Mouse (Mus musculus) layer of hippocampus, postnatal 25 days (tissue): ENCODE results near the gene Ric8a. TPM values are rescaled to one million over a fixed set of nuclear protein-coding genes. Genes with fewer than 3 reads are reported as not detected.
A peak's percentile ranks its signal among the peaks of the same experiment; 100 is the strongest.

ENCODE experiments used
- DNase-seq, 2 experiments: peaks; one replicate each; pipeline ENCODE4 v3.0.0; 2022; ENCODE audit warnings: mixed read lengths in 2 of 2, low spot score in 1 of 2; ENCODE audit errors: extremely low spot score in 1 of 2
- total RNA-seq, 2 experiments: library from RNA; stranded (reverse); gene quantifications; 2 replicates each; pipeline ENCODE4 v1.2.3; 2021

Gene Ric8a
- total RNA-seq, 2 experiments from 2014 or later = 79.1 to 86.5 TPM

DNA sequence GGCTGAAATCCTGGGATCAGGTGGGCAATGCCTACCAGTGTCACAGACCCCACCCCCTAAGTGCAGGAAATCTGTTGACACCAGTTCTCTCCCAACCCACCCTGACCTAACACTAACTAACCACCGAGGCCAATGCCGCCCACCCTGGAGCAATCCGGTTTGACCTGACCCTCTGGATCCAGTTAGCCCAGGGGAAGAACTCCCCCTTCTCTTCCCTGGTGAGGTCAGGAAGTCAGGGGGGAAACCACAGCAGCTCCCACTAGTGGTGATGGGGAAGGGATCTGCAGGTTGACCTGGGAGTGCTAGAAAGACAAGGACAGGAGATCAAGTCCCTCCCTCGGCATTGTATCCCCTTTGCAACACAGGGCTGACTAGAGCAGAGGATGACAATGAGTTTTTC is 11.1 kb upstream of the Ric8a start:
- DNase-seq = no peak

- no peak for DNase-seq
Measured at GRCm38 (mm10) chr7:140846676-140847075, 10.1 kb upstream of the Ric8a start.

GRCm38 (mm10) chr7:140847755-140848580 is 8.8 kb upstream of the Ric8a start, which contains the start of gene Odf3:
Gene Odf3, plus strand, starts transcription at chr7:140847805.
- no peak for DNase-seq

DNA sequence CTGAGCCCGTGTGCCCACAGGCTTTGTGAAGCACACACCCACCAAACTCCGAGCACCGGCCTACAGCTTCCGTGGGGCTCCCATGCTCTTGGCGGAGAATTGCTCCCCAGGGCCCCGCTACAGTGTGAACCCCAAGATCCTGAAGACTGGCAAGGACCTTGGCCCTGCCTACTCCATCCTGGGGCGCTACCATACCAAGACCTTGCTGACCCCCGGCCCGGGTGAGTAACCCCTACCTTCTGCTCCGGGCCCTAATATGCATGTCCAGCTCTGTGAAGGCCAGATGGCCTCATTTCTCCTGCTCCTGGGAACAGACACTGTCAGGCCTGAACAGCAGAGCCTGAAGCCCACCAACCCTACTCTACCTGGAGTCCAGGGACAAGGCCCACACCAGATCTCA is 8.2 kb upstream of the Ric8a start:
- DNase-seq = no peak

DNA sequence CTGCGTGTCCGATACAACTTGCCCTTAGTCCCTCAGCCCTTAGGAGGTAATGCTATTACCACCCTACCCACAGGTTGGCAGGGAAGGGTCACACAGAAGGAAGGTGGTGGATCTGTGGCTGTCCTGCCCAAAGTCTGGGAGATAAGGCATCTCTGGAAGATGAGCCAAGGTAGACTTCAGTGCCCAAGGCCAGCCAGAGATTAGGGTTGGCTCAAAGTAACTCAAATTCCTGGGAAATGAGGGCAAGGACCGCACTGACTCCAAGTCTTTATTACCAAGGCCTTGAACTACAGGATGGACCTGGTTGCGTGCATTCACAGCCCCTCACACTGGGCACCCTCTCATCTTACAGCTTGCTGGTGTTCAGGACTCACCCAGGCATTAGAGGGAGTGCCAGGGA is 4.8 kb upstream of the Ric8a start:
- no peak for DNase-seq

GRCm38 (mm10) chr7:140853386-140853785 is 3.4 kb upstream of the Ric8a start:
- no peak for DNase-seq

DNA sequence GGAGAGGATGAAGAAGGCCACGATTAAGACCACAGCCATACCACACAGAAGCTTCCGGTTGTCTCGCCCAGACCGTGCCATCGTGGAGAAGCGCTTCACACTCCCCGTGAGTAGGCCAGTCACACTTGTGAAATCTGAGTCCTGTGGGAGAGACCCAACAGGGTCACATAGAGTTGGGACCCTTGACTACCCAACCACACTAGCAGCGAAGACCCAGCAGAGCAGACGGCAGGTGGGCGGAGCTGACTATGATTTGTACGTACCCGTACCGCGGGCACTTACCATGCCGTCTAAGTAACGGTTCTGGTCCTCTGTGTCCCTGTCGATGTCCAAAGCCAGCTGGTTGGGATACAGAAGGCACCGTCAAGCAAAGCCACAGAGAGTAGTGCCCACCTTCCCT is 2.3 kb upstream of the Ric8a start:
- no peak for DNase-seq

- no peak for DNase-seq
Measured at GRCm38 (mm10) chr7:140855181-140855580, 1.6 kb upstream of the Ric8a start.

- DNase-seq = peak; percentile 60 to 65
Measured at GRCm38 (mm10) chr7:140855860-140856784, 635 bp upstream of the Ric8a start, which contains the start of gene Gm45785. Gene Gm45785, minus strand, starts transcription at chr7:140856331.

DNA sequence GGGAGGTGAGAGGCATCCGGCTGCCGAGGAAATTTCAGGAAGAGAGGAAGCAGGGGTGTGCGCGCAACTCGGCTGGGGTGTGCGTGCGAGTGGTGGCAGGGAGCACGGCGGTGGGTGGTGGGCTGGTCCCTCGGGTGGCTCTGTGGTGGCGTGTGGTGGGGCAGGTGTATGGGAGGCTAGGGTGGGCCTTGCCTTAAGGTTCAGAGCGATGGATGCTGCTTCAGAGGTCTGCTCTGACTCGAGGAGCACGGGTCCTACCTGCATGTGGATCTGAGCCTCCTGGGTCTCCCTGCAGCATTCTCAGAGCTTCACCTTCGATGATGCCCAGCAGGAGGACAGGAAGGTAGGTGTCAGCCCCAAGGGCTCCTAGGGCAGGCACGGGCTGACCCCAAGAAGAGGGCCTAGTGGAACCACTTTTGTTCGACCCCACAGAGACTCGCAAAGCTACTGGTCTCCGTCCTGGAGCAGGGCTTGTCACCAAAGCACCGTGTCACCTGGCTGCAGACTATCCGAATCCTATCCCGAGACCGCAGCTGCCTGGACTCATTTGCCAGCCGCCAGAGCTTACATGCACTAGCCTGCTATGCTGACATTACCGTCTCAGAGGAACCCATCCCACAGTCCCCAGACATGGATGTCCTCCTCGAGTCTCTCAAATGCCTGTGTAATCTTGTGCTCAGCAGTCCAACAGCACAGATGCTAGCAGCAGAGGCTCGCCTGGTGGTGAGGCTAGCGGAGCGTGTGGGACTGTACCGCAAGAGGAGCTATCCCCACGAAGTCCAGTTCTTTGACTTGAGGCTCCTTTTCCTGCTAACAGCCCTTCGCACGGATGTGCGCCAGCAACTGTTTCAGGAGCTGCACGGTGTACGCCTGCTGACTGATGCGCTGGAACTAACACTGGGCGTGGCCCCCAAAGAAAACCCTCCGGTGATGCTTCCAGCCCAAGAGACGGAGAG is 1.1 kb downstream of the Ric8a start, which contains the start of gene Bet1l:
TSS of gene Bet1l (minus strand) at position 28 of the 956 bp plus-strand sequence.
- no peak for DNase-seq

DNA sequence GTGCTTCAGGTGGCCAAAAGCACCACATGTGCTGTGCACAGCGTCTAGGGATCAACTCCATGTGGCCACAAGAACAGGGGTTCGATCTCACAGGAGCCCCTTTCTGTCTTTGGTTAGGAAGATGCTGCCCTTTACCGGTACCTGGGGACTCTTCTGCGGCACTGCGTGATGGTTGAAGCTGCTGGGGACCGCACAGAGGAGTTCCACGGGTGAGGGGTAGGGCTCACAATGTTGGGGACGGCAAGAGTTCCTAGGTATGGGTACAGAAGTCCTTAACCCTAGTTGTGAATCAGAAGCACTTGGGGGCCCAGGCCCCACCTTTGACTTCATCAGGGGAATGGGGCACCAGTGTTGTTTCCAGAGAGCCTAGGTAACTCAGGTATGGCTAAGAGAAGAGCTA is 2.0 kb downstream of the Ric8a start:
- no peak for DNase-seq

DNA sequence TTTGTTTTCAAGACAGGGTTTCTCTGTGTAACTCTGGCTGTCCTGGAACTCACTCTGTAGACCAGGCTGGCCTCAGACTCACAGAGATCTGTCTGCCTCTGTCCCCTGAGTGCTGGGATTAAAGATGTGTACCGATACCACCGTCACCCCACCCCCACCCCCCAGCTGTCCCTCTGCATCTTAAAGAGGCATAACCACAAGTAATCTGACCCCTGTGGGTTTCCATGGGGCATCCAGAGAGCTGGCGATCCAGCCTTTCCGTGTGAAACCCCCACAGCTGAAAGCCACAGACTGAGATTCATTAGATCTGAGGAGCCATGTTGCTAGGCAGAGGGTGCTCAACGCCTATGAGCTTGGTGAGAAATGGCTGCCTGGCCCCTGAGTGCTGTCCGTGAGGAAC is 3.2 kb downstream of the Ric8a start:
- DNase-seq = no peak

- no peak for DNase-seq
Measured at GRCm38 (mm10) chr7:140860728-140861127, 4.0 kb downstream of the Ric8a start.

DNA sequence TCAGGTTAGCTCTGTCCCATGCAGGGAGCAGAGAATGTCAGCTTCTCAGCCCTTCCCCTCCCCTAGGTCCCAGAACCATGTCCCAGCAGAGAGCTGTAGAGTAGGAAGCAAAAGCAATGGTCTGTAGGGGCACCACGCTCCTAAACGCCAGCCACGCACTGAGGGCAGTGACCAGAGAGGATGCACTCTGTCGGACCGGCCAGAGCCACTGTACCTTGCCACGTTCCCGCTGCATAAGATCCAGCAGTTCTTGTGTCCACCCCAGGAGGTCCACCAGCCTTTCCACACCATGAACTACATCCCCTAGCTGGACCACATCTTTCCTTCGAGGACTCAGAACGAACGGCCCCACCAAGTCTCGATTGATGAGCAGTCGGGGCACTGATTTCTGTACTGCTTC is 8.0 kb downstream of the Ric8a start:
- DNase-seq = no peak

DNA sequence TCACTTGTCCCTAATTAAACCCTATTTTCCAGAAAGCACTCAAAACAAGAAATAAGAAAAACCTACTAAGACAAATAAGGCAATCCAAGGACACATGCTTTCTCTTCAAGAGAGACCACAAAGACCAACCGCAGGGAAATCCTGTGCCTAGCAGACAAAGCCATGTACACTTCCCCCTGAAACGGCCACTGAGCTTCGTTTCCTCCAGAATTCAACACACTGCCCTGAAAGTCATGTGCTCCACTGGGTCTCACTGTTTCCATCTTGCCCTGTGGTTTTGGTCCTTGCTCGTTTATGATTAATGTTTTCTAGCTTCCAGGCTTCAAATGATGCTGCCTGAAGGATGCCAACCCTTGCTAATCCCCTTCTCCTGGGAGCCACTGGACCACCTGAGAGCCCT is 17.5 kb downstream of the Ric8a start:
- DNase-seq = no peak

DNA sequence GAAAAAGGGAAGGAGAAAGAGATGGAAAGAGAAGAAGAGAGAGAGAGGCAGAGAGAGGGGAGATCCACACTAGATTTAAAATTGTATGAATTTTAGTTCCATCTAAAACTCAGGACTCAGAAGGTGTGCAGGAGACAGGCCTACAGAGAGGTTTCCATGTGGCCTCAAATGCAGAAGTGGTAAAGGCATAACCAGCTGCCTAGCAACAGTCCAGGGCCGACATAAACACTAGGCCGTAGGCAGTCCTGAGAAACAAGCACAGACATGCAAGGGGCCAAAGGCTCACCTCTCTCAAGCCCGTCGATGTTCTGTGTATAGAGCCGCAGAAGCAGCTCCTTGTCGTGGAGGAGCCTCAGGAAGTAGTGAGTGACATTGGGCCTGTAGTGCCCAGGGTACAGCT is 20.6 kb downstream of the Ric8a start:
- no peak for DNase-seq

DNA sequence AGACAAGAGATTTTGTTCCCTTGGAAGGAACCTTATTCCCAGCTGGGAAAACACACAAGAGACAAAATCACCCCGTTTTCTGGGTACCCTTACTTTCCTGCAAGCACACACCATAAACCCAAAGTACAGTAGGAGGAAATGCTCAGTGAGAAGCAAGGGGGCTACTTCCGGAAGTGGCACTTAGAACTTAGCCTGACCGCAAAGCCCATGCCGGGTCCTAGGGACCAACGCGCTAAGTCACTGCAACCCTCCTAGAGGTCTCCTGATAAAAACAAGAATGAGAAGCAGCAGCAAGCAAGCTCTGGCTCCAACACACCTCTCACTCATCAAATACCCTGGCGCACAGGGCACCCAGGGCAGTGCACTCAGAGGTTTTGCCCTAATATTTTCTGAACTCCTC is 22.6 kb downstream of the Ric8a start:
- no peak for DNase-seq

DNA sequence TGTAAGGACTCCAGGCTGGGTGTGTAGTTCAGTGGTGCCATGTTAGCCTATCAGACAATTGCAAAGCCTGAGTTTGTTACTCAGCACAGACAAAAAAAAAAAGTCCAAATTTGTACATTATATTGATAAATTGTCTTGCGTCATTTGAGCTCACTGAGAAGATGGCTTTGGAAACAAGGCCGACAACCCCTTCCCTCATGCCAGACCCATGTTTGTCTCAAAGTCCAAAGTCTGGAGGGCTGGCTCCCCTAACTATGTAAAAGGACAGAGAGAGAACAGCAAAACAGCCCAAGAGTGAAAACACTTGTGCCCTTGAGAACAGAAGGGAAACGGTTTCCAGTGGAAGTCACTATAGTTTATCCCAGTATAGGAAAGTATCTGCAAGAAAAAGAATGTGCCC is 23.7 kb downstream of the Ric8a start:
- DNase-seq = no peak

DNA sequence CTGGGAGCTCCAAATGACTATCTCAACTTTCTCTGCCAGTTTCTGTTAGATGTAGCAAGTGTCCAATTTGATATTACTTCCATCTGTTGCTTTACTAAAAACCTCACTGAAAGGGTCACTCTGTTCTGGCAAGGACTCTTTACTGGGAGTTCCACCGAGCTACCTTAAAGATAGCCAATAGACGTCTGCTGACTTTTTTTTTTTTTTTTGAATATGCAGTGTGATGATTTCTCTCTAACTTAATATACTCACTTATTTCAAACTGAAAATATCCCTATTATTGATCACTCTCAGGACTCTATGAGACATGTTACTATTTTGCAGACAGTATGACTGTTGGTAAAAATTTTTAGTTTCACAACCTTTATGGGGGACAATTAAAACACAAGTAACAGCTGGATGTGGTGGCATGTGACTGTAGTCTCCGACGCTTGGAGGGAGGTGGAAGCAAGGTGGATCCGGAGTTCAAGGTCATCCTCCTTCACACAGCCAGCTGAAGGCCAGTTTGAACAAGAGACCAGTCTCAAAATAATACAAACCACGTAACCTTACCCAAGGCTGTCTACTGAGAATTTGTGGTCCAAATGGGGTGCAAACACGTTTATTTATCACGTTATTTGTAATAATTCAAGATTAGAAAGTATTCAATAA is 24.2 kb downstream of the Ric8a start:
- no peak for DNase-seq
